8 mouse cellular contexts compared by ENCODE assay signal in the genomic region with DNA sequence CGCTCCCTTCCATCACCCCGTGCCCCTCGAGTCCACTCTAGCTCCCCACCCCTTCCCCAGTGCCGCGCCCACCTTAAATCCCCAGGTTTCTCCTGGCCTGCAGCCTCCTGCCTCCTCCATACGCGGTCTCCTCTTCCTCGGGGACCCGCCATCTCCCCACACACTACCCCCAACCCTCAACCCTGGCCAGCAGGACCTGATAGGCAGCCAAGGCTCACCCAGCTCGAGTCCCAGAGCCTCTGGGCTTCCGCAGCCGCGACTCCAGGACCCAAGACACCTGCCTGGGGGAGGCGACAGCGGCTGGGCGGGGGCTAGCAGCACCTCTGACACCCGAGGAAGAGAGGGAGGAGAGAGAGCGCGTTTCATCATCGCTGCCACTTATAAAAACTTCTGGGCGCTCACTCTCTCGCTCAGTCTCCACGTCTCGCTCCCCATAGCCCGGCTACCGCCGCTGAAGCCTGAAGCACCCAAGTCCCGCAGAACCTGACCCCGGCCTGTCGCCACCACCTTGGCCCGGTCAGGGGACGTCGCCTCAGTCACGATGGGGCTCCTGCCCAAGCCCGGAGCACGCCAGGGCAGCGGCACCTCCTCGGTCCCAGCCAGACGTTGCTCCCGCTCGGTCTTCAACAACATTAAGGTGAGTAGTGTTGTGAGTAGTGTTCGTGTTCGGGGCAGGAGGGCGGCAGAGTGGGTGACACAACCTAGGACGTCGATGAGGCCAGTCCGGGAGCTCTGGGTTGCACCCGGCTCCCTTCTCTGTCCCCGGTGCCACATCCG. TPM values are rescaled to one million over a fixed set of nuclear protein-coding genes. Genes with fewer than 3 reads are reported as not detected.
A peak's percentile ranks its signal among the peaks of the same experiment; 100 is the strongest.
DNase-seq lines count a peak whose midpoint lies in the region; ATAC-seq lines count a peak whose summit lies in the region.

No protein-coding gene starts in this region.

- peak overlapping the region; percentile 96 for H3K4me2 ChIP-seq in embryonic facial prominence, embryonic 15.5 days (replicated peaks)
- peak overlapping the region; percentile 84 for H3K4me2 ChIP-seq in hindbrain, embryonic 16.5 days (ENCODE audit: low read length)
- peak overlapping the region; percentile 66 for H3K4me2 ChIP-seq in liver, embryonic 12.5 days
- H3K4me2 ChIP-seq in neural tube, embryonic 13.5 days = peak overlapping the region; percentile 81

- H3K27me3 ChIP-seq in embryonic facial prominence, embryonic 15.5 days = no peaks in the 10 kb centered on the region
- H3K27me3 ChIP-seq in hindbrain, embryonic 16.5 days (replicated peaks; ENCODE audit: control insufficient read depth, insufficient read depth, low read length) = 0 out of 2 replicates have a peak, but pooled peaks cover 5% of the 10 kb centered on the region
- peaks cover 44% of the 10 kb centered on the region for H3K27me3 ChIP-seq in liver, embryonic 12.5 days (replicated peaks)
- H3K27me3 ChIP-seq in neural tube, embryonic 13.5 days = peaks cover 42% of the 10 kb centered on the region

- H3K4me1 ChIP-seq in embryonic facial prominence, embryonic 15.5 days = peaks cover 26% of the 10 kb centered on the region
- H3K4me1 ChIP-seq in hindbrain, embryonic 16.5 days (ENCODE audit: control insufficient read depth, insufficient read depth, low read depth, low read length) = peaks cover 9% of the 10 kb centered on the region
- 0 out of 2 replicates have a peak, but pooled peaks cover 3% of the 10 kb centered on the region for H3K4me1 ChIP-seq in liver, embryonic 12.5 days
- H3K4me1 ChIP-seq in neural tube, embryonic 13.5 days (replicated peaks) = peaks cover 19% of the 10 kb centered on the region

- peak overlapping the region; percentile 54 for H3K9ac ChIP-seq in embryonic facial prominence, embryonic 15.5 days
- H3K9ac ChIP-seq in hindbrain, embryonic 16.5 days (ENCODE audit: low read depth, low read length) = peak overlapping the region; percentile 59
- H3K9ac ChIP-seq in liver, embryonic 12.5 days = peak overlapping the region; percentile 22; the same call in 1 of the 2 replicates
- H3K9ac ChIP-seq in neural tube, embryonic 13.5 days = peak overlapping the region; percentile 65

- ATAC-seq in embryonic facial prominence, embryonic 15.5 days (ENCODE audit: insufficient number of reproducible peaks, low FRiP score, low TSS enrichment, low read depth) = 0 out of 2 replicates have a peak, but pooled peaks have one; percentile 20
- ATAC-seq in hindbrain, embryonic 16.5 days = peak; percentile 50; the same call in 1 of the 2 replicates
- peak; percentile 33 for ATAC-seq in liver, embryonic 12.5 days
- 0 out of 2 replicates have a peak, but pooled peaks have one; percentile 37 for ATAC-seq in neural tube, embryonic 13.5 days (ENCODE audit: low read depth)

- no peaks in the 10 kb centered on the region for H3K36me3 ChIP-seq in embryonic facial prominence, embryonic 15.5 days
- no peaks in the 10 kb centered on the region for H3K36me3 ChIP-seq in hindbrain, embryonic 16.5 days (ENCODE audit: control insufficient read depth, insufficient read depth, low read length)
- H3K36me3 ChIP-seq in liver, embryonic 12.5 days = no peaks in the 10 kb centered on the region
- no peaks in the 10 kb centered on the region for H3K36me3 ChIP-seq in neural tube, embryonic 13.5 days

- peak overlapping the region; percentile 68 for H3K27ac ChIP-seq in embryonic facial prominence, embryonic 15.5 days (replicated peaks)
- peak overlapping the region; percentile 17; the same call in 1 of the 2 replicates for H3K27ac ChIP-seq in hindbrain, embryonic 16.5 days (ENCODE audit: low read depth, low read length)
- H3K27ac ChIP-seq in liver, embryonic 12.5 days = 0 out of 2 replicates have a peak overlapping the region, but pooled peaks have one; percentile 25
- H3K27ac ChIP-seq in neural tube, embryonic 13.5 days (replicated peaks) = no peak overlapping the region

- DNase-seq in urinary bladder, adult 2 months (ENCODE audit: low spot score) = peak; percentile 50
- DNase-seq in urinary bladder, postnatal 10 days (ENCODE audit: low spot score) = no peak
- no peak for DNase-seq in T-cell, adult 2 months (ENCODE audit: low spot score)
- DNase-seq in frontal cortex, postnatal 25 days (ENCODE audit: low spot score in 2 of 2) = no peak

- no peaks in the 10 kb centered on the region for H3K9me3 ChIP-seq in embryonic facial prominence, embryonic 15.5 days (replicated peaks)
- H3K9me3 ChIP-seq in hindbrain, embryonic 16.5 days (ENCODE audit: control insufficient read depth, low read length) = no peaks in the 10 kb centered on the region
- H3K9me3 ChIP-seq in liver, embryonic 12.5 days (replicated peaks) = no peaks in the 10 kb centered on the region
- no peaks in the 10 kb centered on the region for H3K9me3 ChIP-seq in neural tube, embryonic 13.5 days

- H3K4me3 ChIP-seq in embryonic facial prominence, embryonic 15.5 days (replicated peaks) = peak overlapping the region; percentile 52
- peak overlapping the region; percentile 44 for H3K4me3 ChIP-seq in hindbrain, embryonic 16.5 days (ENCODE audit: low read length)
- H3K4me3 ChIP-seq in liver, embryonic 12.5 days = peak overlapping the region; percentile 42
- H3K4me3 ChIP-seq in neural tube, embryonic 13.5 days = peak overlapping the region; percentile 41

- under 1% methylated on average over 49 of the region's 50 CpGs for WGBS in embryonic facial prominence, embryonic 15.5 days
- 1% methylated on average over 46 of the region's 50 CpGs for WGBS in hindbrain, embryonic 16.5 days
- 4% methylated on average over 48 of the region's 50 CpGs for WGBS in liver, embryonic 12.5 days (ENCODE audit: insufficient replicate concordance)
- WGBS in neural tube, embryonic 13.5 days = 1% methylated on average over 47 of the region's 50 CpGs

RNA-seq across cellular contexts. Expression of a gene that starts 19.8 kb away (rescaled TPM):
- polyA plus RNA-seq in urinary bladder, adult 2 months (2012; rRNA removed) = 4.8 and 7.4 TPM in 2 replicates
- polyA plus RNA-seq in embryonic facial prominence, embryonic 15.5 days (2015; fragmentation: Nextera tagmentation; extraction: Ambion mirVana) = 9.2 and 10.9 TPM in 2 replicates
- 4.6 and 4.7 TPM in 2 replicates for polyA plus RNA-seq in hindbrain, embryonic 16.5 days (2015; fragmentation: Nextera tagmentation; extraction: Ambion mirVana)
- 1.6 and 1.7 TPM in 2 replicates for polyA plus RNA-seq in liver, embryonic 12.5 days (2016; fragmentation: Nextera tagmentation; extraction: Ambion mirVana)
- 1.6 and 2.3 TPM in 2 replicates for polyA plus RNA-seq in neural tube, embryonic 13.5 days (2015; fragmentation: Nextera tagmentation; extraction: Ambion mirVana)
